Mouse (Mus musculus) lung, postnatal 0 days (tissue): ENCODE measurements around the gene Ndufb10. TPM values are rescaled to one million over a fixed set of nuclear protein-coding genes. Genes with fewer than 3 reads are reported as not detected.
A peak's percentile ranks its signal among the peaks of the same experiment; 100 is the strongest.

Source experiments
- ATAC-seq: fragments of 200-750 bp; cut with Nextera tagmentation; 2 replicates; pipeline ENCODE4 v1.8.0; 2017; ENCODE audit warnings: moderate library complexity
- DNase-seq: peaks from one replicate; pipeline ENCODE4 v3.0.0-alpha.2; 2016; ENCODE audit warnings: low spot score
- H3K27ac ChIP-seq: fragments of 300-500 bp; sonication (generic); 2 replicates; pipeline ENCODE4 v1.5.1; 2014; ENCODE audit warnings: antibody characterized with exemption, mild to moderate bottlenecking, low read length, mixed read lengths
- H3K27me3 ChIP-seq: fragments of 300-500 bp; sonication (generic); replicated peaks from 2 replicates; pipeline ENCODE4 v1.6.1; 2014; ENCODE audit warnings: low read length, mixed read lengths; ENCODE audit not compliant: insufficient read depth
- H3K36me3 ChIP-seq: fragments of 300-500 bp; sonication (generic); 2 replicates; pipeline ENCODE4 v1.6.1; 2014; ENCODE audit warnings: low read length, mixed read lengths; ENCODE audit not compliant: insufficient read depth
- H3K4me1 ChIP-seq: fragments of 300-500 bp; sonication (generic); 2 replicates; pipeline ENCODE4 v1.6.1; 2014; ENCODE audit warnings: antibody characterized with exemption, low read depth, low read length, mixed read lengths; ENCODE audit not compliant: insufficient read depth
- H3K4me2 ChIP-seq: fragments of 300-500 bp; sonication (generic); replicated peaks from 2 replicates; pipeline ENCODE4 v1.6.1; 2014; ENCODE audit warnings: low read depth, mild to moderate bottlenecking, low read length, moderate library complexity, mixed read lengths
- H3K4me3 ChIP-seq: fragments of 300-500 bp; sonication (generic); 2 replicates; pipeline ENCODE4 v1.5.1; 2014; ENCODE audit warnings: low read depth, low read length
- H3K9ac ChIP-seq: fragments of 300-500 bp; sonication (generic); replicated peaks from 2 replicates; pipeline ENCODE4 v1.6.1; 2014; ENCODE audit warnings: low read depth, mild to moderate bottlenecking
- H3K9me3 ChIP-seq: fragments of 300-500 bp; sonication (generic); 2 replicates; pipeline ENCODE4 v1.6.1; 2016; ENCODE audit warnings: low read length, mixed read lengths
- CTCF ChIP-seq: IDR thresholded peaks from 2 replicates; pipeline ENCODE4 v1.5.1; 2016; ENCODE audit warnings: antibody characterized with exemption, mild to moderate bottlenecking
- EP300 ChIP-seq: IDR thresholded peaks from 2 replicates; pipeline ENCODE4 v1.6.1; 2016; ENCODE audit warnings: antibody characterized with exemption, mild to moderate bottlenecking, control low read depth
- WGBS: fragments of 180-500 bp; shearing (Covaris S2); extraction: QIAGEN DNeasy Blood & Tissue Kit; methylation state at CpG from one replicate; pipeline ENCODE4 v1.1.7; 2014; 5-methylcytosine and 5-hydroxymethylcytosine counted together
- polyA plus RNA-seq: library from polyadenylated mRNA; unstranded; fragments of >200 nt; fragmentation: Nextera tagmentation; extraction: Ambion mirVana; gene quantifications from 2 replicates; pipeline ENCODE4 v1.2.1, GENCODE M21; 2015

Gene Ndufb10
- polyA plus RNA-seq, 1 experiment from 2014 or later, result 206 TPM

- 73% methylated on average over 5 of the region's 5 CpGs for WGBS
- TF ChIP-seq EP300, result no peak
- no peak for TF ChIP-seq CTCF
- ATAC-seq, result no peak
These were observed 31.9 kb downstream of the Ndufb10 start for GRCm38 (mm10) chr17:24692385-24692784.

GRCm38 (mm10) chr17:24689251-24690081 is 34.8 kb downstream of the Ndufb10 start, which contains the start of gene Syngr3:
TSS of gene Syngr3 (minus strand) at chr17:24689955.
- 0 out of 2 replicates have a peak within 1 kb of the TSS, but pooled peaks have one; percentile 8 for H3K9ac ChIP-seq
- H3K9me3 ChIP-seq, result no peaks in the 10 kb centered on the region
- H3K36me3 ChIP-seq, result no peaks in the 10 kb centered on the region
- peaks cover 13% of the 10 kb centered on the region; the same call in 1 of the 2 replicates for H3K27me3 ChIP-seq
- ATAC-seq (no peak), DNase-seq (no peak)
- peaks cover 5% of the 10 kb centered on the region; the same call in 1 of the 2 replicates for H3K4me1 ChIP-seq
- TF ChIP-seq EP300 (no peak), CTCF (no peak)
- H3K4me2 ChIP-seq, result peak within 1 kb of the TSS; percentile 52
- no peak within 1 kb of the TSS for H3K27ac ChIP-seq
- H3K4me3 ChIP-seq, result peak within 1 kb of the TSS; percentile 27
- WGBS, result under 1% methylated on average over 43 of the region's 55 CpGs

More at GRCm38 (mm10) chr17:24692385-24692784, 31.9 kb downstream of the Ndufb10 start:
- Histone ChIP-seq H3K4me2 (no peak overlapping the region), H3K4me1 (peaks cover 5% of the 10 kb centered on the region; the same call in 1 of the 2 replicates), H3K36me3 (no peaks in the 10 kb centered on the region), H3K27ac (no peak overlapping the region), H3K9ac (no peak overlapping the region), H3K4me3 (no peak overlapping the region), H3K27me3 (peaks cover 13% of the 10 kb centered on the region; the same call in 1 of the 2 replicates), H3K9me3 (no peaks in the 10 kb centered on the region)
- DNase-seq, result no peak

- ATAC-seq, result no peak
- no peak for DNase-seq
- Histone ChIP-seq H3K27ac (no peak overlapping the region), H3K9ac (no peak overlapping the region; the same call in 1 of the 2 replicates), H3K36me3 (no peaks in the 10 kb centered on the region), H3K4me3 (peak overlapping the region; percentile 27), H3K9me3 (no peaks in the 10 kb centered on the region), H3K4me1 (peaks cover 5% of the 10 kb centered on the region; the same call in 1 of the 2 replicates), H3K4me2 (peak overlapping the region; percentile 49), H3K27me3 (peaks cover 13% of the 10 kb centered on the region; the same call in 1 of the 2 replicates)
- 22% methylated on average over 23 of the region's 23 CpGs for WGBS
- TF ChIP-seq EP300 (no peak), CTCF (no peak)
These were observed 36.7 kb downstream of the Ndufb10 start for GRCm38 (mm10) chr17:24687599-24687998.

GRCm38 (mm10) chr17:24687146-24687595 is 37.1 kb downstream of the Ndufb10 start:
- Histone ChIP-seq H3K4me3 (peak overlapping the region; percentile 27), H3K9ac (no peak overlapping the region; the same call in 1 of the 2 replicates), H3K36me3 (no peaks in the 10 kb centered on the region), H3K9me3 (no peaks in the 10 kb centered on the region), H3K27ac (no peak overlapping the region), H3K4me1 (peaks cover 5% of the 10 kb centered on the region; the same call in 1 of the 2 replicates), H3K27me3 (peaks cover 13% of the 10 kb centered on the region; the same call in 1 of the 2 replicates), H3K4me2 (peak overlapping the region; percentile 49)
- peak; percentile 53 for DNase-seq
- peak; percentile 81 for ATAC-seq
- 1% methylated on average over 25 of the region's 25 CpGs for WGBS
- TF ChIP-seq EP300 (no peak), CTCF (no peak)

GRCm38 (mm10) chr17:24686514-24686913 is 37.8 kb downstream of the Ndufb10 start:
- no peak overlapping the region for H3K9ac ChIP-seq
- TF ChIP-seq EP300 (no peak), CTCF (no peak)
- 40% methylated on average over 16 of the region's 16 CpGs for WGBS
- no peaks in the 10 kb centered on the region for H3K9me3 ChIP-seq
- H3K4me1 ChIP-seq, result peaks cover 5% of the 10 kb centered on the region; the same call in 1 of the 2 replicates
- H3K27me3 ChIP-seq, result peaks cover 13% of the 10 kb centered on the region; the same call in 1 of the 2 replicates
- H3K27ac ChIP-seq, result no peak overlapping the region
- H3K4me2 ChIP-seq, result no peak overlapping the region
- ATAC-seq (peak; percentile 62; the same call in 1 of the 2 replicates), DNase-seq (peak; percentile 55)
- no peak overlapping the region for H3K4me3 ChIP-seq
- no peaks in the 10 kb centered on the region for H3K36me3 ChIP-seq

GRCm38 (mm10) chr17:24677500-24678080 is 46.7 kb downstream of the Ndufb10 start:
- H3K9ac ChIP-seq, result no peak overlapping the region
- H3K27ac ChIP-seq, result no peak overlapping the region
- no peak overlapping the region for H3K4me3 ChIP-seq
- no peaks in the 10 kb centered on the region for H3K4me1 ChIP-seq
- no peaks in the 10 kb centered on the region for H3K27me3 ChIP-seq
- no peaks in the 10 kb centered on the region for H3K9me3 ChIP-seq
- H3K36me3 ChIP-seq, result peaks cover 21% of the 10 kb centered on the region; the same call in 1 of the 2 replicates
- TF ChIP-seq EP300, result no peak
- ATAC-seq, result no peak
- no peak overlapping the region for H3K4me2 ChIP-seq
- WGBS, result 88% methylated on average over 24 of the region's 24 CpGs
- no peak for DNase-seq
